Mouse (Mus musculus): ENCODE results near the gene Nptx1.

The Nptx1 gene

GRCm38 (mm10) chr11:119521920-119522710, 25.4 kb downstream of the Nptx1 start:
- no peak for DNase-seq

DNA sequence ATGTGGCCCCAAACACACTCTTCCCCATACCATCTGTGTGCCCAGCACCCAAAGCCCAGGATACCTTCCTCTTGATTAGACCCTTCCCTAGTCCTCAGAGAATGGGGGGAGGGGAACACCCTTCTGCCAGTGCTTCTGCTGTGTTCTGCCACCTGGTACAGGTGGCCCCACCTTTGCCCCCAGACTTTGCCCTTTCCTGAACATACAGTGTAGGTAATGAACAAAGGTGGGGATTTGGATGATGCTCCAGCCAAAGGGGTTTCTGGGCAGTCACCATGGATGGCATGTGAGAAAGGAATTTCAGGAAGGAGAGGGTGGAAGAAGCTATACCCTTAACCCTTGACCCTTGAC, 26.9 kb downstream of the Nptx1 start:
- no peak for DNase-seq

DNA sequence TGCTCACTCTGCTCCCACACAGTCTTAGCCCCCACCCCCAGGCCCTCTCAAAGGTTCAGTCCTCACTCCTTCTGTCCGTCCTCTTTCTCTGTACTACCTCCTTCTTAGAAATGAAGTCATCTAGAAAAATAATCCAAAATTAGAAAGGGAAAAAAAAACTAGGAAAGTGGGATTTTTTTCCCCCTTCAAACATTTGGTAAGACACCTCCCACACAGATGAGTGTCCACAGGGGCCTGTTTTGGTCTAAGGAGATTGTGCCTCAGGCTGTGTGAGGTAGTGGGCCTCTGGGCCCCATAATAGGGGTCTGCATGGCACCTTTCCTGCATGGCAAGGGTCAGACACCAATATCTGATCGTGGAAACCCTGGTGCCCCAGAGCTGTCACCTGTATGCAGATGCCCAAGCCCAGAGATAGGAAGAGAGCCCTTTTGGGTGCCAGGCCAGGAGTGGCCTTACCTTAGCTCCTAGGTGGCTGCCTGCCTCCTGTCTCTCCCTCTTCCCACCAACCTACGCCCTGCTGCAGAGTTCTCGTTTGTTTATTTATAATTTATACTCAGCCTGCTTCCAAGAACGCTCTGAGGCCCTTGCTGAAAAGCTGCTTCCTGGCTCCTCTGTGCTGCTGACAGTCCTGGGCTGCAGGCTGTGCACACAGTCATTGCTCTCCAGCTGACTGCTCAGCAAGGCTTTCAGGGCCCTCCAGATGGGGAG, 27.4 kb downstream of the Nptx1 start:
- DNase-seq: no peak

DNA sequence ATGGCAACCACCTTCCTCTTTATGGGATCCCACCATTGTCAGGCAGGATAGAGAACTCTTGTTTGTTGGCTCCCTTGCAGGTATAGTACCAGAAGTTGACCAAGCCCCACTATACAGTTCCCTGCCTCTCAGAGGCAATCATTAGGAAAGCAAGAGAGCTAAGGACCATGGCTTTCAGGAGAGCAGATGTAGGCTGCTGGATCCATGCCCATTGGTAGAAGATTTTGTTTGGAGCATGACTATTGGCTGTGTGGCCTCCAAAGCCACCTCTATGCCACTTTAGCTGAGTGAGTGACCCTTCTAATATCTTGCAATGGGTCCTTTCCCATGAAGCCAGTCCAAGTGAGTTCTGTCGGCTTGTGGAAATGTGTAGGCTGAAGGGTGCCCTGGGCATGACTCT, 28.2 kb downstream of the Nptx1 start:
- no peak for DNase-seq

GRCm38 (mm10) chr11:119516677-119517361, 30.7 kb downstream of the Nptx1 start:
- DNase-seq: no peak

DNA sequence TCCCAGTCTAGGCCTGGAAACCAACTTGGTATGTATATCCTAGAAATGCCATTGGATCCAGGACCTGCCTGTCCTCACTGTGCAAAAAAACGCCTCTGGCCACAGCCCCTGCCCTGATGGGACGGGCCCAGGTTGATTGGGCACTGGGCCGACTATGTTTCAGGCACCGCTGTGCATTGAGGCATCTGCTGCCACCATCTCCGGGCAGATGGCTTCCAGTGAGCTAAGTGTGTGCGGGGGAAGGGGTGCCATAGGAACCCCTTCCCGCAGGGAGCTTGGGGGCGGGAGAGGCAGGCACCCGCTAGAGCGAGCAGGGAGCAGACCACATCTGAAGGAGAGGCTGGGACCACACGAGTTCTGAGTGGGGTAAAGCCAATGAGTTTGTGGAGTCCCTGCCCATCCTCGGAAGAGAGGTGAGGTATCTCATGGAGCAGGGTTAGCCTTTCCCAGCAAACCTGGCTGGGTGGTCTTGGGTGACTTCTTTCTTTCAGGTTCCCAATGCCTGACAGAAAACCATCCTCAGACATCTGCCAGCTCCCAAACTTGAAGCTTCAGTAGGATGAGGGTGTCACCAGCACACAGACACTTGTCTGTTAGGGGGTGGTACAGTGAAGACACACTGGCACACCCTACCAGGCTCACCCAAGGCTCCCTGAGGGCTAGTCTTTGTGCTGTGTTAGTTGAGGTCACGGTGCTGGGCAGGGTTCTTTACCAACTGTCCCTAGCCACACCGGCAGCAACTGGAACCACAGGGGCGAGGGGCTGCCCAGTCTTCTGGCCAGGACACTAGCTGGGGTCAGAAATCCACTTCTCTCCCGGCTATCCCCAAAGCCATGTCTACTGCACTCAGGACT, 31.5 kb downstream of the Nptx1 start:
- DNase-seq: no peak

DNA sequence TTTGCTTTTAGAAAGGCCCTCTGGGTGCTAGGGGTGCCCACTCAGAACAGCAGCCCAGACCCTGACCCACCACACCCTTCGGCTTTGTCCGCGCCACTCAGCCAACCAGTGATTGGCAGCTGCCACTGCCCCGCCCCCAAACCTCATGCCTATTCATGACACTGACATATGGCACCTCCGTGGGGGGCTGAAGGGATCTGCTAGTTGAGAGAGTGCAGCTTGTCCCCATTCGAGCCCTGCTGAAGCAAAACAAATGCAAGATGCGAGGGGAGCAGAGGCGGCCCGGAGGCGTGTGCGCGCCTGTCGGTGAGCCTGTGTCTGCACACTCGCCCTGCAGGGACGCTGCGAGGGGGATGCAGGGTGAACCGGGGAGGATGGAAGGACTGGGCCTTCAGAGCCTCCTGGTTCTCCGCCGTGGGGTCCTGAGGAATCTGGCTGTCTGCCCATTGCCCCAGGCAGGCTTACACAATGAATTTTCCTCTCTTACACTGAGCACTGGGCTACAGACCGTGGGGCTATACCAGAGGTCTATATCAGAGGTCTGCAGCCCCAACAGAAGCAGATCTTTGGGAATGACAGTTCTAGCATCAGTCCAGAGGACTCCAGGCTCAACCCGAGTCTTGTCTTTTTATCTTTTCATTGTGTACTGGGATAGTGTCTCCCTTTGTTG, 32.5 kb downstream of the Nptx1 start:
- no peak for DNase-seq

DNA sequence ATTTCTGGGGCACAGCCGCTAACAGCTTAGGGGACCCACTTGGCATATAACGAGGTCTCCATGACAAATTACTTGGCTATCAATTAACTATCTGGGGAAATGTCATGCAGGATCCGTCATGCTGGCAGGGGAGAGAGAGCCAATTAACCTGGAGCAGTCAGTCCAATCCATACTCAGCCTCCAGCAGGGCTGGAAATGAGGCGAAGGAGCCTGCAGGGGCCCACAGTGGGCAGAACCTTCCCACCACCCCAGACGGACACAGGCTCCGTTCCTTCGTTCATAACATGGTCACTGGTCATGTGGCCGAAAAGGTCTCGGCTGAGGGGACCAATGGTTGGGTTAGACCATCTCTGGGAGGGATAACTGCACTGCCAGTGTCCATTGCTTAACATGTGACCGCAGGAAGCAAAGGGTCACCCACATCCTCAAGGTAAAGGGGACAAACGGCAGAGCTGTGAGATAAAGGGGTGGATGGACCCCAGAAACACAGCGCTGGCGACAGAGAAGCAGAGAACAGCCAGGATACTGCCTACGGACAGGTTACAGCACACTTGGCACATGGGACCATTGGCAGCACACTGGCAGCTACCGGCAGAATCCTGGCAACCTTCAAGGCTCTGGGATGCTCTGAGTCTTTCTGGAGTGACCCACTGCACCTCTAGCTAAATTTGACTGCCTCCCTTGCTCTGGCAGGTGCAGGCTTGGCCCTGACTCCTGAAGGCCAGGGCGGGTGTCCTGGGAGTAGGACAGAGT, 33.3 kb downstream of the Nptx1 start:
- DNase-seq: no peak

GRCm38 (mm10) chr11:119513038-119513659, 34.4 kb downstream of the Nptx1 start:
- no peak for DNase-seq

DNA sequence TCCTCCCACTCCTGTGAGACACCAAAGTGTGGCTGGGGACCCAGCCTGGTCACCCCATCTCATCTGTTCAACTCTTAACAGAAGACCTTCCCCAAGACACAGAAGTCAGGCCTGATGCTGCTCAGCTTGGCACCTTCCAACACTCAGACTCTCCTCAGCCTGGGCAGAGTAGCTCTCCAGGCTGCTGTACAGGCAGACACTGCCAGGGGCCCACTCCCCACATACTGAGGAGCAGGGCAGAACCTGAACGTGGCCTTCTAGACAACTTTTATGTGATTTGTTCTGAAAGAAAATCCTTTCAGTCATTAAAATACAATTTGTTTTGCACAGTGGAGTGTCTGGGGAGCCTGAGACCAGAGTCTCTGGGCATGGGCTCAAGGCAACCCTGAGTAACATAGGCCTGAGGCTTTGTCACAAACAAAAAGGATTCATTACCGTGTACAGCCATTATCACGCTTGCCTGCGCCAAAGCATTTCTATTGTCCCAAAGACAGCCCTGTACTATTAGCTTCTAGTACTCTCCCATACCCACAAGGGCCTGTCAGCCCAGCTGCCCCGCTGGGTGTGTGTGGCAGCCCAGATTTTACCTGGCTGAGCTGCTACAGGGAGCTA, 38.3 kb downstream of the Nptx1 start:
- no peak for DNase-seq

DNA sequence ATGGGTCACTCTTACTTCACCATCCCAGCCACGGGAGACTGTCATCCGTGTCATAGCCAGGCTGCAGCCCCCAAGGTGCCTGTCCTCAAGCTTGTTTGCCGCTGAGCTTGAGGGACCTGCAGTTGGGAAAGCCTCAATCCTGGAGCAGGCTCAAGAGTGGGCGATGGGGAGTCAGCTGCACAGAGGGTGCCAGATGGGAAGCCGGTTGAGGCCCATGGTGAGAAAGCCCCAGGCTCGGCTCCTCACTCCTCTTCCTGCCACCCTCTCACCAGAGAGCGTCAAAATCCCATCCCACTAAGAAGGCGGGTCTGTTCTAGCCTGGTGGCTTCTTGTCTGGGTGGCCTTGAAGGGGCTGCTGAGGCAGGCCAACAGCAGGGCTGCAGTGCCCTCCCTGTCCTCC, 39.8 kb downstream of the Nptx1 start:
- DNase-seq: no peak

DNA sequence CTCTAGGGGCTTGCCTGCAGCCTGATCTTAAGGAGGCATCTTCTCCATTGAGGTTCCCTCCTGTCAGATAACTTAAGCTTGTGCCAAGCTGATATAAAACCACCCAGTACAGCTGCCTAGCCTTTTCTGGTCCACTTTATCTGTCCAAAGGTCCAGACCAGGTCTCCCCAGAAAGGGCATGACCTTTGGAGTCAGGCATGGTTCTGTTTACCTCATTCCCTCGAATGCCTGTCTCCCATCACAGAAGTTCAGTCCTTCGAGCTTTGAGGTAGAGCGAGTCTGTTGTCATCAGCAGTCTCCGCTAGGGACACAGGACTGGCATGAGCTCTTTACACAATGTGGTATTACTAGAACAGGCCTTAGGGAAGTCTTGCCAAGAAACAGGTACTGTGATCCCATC, 41.2 kb downstream of the Nptx1 start:
- DNase-seq: no peak

DNA sequence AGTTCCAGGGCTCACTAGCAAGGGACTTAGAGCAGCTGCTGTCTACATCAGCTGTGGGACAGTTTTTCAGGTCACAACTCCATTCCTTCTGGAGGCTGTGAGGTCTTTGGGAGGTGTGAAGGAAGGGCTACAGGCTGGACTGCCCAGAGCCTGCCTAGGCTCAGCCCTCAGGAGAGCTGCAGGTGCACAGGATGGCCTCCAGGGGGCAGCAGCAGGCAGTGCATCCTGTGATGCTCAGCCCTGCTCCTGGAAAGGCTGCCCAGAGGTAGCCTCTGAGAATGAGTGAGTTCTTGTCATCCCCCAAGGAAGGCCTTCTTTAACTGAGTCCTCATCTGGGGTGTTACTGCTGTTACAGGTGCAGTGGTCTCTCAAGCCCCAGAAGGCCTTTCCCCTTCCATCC, 43.9 kb downstream of the Nptx1 start:
- peak; percentile 56 to 60 for DNase-seq

DNA sequence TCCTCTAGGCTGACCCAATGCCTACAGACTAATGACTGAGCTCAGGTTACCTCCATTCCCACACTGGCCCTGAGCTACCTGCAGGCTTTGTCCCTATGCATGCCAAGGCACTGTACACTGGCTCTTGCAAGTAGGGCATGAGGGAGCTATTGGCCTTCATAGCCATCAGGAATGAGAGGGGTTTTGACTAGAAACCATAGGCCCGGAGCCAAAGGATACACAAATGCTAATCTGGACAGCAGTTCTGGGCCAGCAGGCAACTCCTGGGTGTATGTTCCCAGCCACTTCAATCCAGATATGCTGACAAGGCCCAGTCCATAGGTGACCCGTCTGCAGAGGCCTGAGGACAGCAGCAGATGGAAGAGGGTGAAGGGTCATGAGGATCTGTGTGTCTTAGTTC, 47.5 kb downstream of the Nptx1 start:
- no peak for DNase-seq

DNA sequence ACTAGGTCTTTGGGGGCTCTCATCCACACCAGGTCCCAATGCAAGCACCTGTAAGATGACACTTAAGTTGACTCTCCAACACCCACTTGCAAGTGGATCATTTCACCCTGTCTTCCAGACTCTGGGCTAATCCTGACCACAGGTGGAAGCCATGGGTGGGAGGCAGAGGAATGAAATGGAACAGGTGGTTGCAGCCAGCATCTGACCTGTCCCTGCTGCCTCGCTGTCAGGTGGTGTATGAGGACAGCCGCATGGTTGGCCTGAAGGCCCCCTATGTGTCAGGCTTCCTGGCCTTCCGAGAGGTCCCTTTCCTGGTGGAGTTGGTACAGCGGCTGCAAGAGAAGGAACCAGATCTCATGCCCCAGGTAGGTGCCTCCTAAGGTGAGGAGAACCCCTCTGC, 48.3 kb downstream of the Nptx1 start:
- no peak for DNase-seq

- no peak for DNase-seq
Measured at GRCm38 (mm10) chr11:119497451-119497850, 50.1 kb downstream of the Nptx1 start.

DNA sequence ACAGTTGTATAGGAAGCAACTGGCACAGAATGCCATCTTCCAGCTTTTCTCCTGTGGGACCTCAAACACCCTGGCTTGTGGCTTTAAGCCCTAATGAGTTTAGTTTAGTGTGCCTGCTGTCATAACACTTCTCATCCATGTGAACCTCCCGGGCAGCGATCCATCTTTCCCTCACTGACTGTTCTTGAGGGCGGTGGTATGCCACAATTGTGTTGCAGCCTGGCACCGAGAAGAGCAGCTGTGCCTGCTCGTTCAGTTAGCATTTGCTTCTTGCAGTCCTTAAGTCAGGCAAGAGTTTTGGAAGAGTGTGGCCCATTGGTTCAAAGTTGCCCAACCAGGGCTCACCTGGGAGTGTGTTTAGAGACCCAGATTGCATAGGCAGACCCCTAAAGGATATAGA, 51.4 kb downstream of the Nptx1 start:
- DNase-seq: no peak

DNA sequence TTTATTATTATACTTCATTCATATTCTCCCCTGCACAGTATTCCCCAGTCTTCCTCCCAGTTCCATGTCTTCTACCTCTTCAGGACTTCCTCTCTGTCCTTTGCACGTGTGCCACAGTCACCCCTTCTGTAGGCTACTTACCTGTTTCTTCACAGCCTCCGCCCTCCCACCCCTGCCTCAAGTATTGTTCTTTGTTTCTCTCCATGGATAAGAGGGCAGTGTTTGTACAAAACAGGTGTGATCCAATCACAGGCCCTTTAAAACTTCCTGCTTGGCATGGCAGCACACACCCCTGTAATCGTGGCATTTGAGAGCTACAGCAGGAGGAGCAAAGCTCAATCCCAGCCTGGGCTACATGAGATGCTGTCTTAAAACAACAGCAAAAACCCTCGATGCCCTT, 54.0 kb downstream of the Nptx1 start:
- no peak for DNase-seq

- DNase-seq: no peak
Measured at GRCm38 (mm10) chr11:119492830-119493229, 54.7 kb downstream of the Nptx1 start.

DNA sequence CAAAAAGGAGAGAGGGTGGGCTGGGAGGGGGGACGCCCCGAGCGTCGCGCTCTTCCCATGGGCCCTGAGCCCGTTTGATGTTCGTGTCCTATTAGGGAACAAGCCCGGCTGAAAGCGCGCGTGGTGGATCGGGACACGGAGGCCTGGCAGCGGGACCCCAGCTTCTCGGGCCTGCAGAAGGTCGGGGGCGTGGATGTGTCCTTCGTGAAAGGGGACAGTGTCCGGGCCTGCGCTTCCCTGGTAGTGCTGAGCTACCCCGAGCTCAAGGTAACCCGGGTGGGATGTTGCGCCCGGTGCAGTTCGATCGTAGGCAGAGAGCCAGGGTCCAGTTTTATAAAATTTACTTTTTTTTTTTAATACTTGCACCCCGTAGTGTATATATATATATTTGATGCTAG, 55.9 kb downstream of the Nptx1 start:
- no peak for DNase-seq
